Mouse (Mus musculus): ENCODE measurements around the gene Wdr81.

Gene Wdr81

GRCm38 (mm10) chr11:75438194-75438593 lies 16.3 kb downstream of the Wdr81 start:
- in situ Hi-C loops (cut with MboI, MseI): no loop called here

DNA sequence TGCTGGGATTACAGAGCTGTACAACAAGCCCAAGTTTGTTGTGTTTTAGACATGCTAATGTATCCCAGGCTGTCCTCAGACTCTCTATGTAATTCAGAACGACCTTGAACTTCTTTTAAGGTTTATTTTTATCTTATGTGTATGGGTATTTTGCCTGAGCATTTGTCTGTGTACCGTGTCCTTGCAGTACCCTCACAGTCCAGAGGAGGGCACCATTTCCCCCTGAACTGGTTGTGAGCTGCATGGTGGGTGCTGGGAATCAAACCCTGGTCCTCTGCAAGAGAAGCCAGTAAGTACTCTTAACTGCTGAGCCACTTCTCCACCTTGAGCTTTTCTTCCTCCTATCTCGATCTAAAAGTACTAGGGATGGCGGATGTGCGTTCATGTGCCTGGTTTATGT lies 20.4 kb downstream of the Wdr81 start:
- in situ Hi-C loops (cut with MboI, MseI): no loop called here

GRCm38 (mm10) chr11:75431307-75431706 lies 23.2 kb downstream of the Wdr81 start:
- in situ Hi-C loops (cut with MboI, MseI): no loop called here

GRCm38 (mm10) chr11:75429019-75429705 lies 25.4 kb downstream of the Wdr81 start:
- in situ Hi-C loops (cut with MboI, MseI): no loop called here

GRCm38 (mm10) chr11:75424459-75424858 lies 30.1 kb downstream of the Wdr81 start:
- in situ Hi-C loops (cut with MboI, MseI): no loop called here

- in situ Hi-C loops (cut with MboI, MseI): no loop called here
These were observed 30.5 kb downstream of the Wdr81 start for GRCm38 (mm10) chr11:75424033-75424432.

GRCm38 (mm10) chr11:75423091-75423490 lies 31.4 kb downstream of the Wdr81 start:
- in situ Hi-C loops (cut with MboI, MseI): no loop called here

DNA sequence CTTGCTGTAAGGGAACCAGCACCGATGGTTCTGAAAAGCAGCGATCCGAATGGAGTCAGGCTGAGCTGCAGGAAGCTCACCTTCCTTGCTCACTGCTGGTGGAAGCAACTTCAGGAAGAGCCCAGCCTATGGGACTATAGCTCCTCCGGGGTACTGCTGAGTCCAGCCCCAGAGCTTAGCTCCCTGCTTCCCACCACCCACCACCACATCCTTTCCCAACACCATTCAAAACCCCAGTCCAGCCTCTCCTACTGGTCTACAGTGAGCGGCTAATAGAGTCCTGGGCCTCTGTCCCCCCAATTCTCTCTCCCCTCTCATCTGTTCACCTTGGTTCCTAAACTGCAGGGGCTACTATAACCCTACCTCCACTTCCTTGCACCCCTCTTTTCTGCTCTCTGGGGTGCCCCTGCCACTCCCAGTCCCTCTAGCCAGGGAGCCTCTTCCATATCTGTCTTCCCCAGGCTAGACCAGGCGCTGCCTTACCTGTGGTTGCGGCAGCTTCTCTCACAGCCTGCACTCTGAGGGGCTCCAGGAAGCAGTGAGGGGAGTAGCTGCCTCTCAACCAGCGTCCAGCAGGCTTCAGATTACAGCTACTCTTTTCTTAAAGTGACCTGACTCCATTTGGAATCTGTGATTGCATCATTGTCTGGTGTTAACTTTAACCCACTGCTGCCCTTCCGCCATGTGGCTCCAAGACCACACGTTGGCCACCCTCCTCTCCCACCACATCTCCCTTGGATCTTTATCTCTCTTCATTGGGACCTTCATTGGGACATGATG lies 32.3 kb downstream of the Wdr81 start, which contains the start of gene Serpinf1:
Gene Serpinf1 (minus strand): TSS at position 689 of the 780 bp plus-strand sequence.
- in situ Hi-C loops (cut with MboI, MseI): no loop called here

GRCm38 (mm10) chr11:75421375-75422012 lies 33.0 kb downstream of the Wdr81 start:
- in situ Hi-C loops (cut with MboI, MseI): no loop called here

DNA sequence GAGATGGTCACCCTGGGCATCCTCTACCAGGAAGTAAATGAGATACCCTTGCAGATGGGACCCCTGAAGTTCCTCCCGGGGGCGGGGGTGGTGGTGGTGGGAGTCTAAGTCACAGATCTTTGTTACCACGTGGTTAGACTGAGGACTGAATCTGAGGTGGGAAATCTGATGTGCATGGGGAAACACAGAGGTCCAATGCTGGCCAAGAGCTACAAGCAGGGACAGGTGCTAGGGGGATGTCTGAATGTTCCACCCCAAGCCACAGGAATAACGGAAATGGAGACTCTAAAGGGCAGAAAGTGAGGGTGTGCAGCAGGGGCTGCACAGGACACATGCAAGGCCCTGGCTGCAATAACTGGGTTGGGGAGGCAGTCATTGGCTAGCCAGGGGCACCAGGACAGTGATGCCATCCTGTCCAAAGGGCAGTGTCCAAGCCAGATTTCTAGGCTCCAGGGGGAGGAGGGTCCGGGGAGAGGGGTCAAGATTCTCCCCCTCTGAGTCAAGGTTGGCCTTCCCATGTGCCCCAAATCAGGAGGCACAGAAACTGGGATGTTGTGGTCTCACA lies 33.6 kb downstream of the Wdr81 start:
- in situ Hi-C loops (cut with MboI, MseI): no loop called here

- in situ Hi-C loops (cut with MboI, MseI): no loop called here
These were observed 34.5 kb downstream of the Wdr81 start for GRCm38 (mm10) chr11:75420037-75420436.

GRCm38 (mm10) chr11:75415994-75416393 lies 38.5 kb downstream of the Wdr81 start:
- in situ Hi-C loops (cut with MboI, MseI): no loop called here

- in situ Hi-C loops (cut with MboI, MseI): no loop called here
These were observed 39.4 kb downstream of the Wdr81 start for GRCm38 (mm10) chr11:75415096-75415495.

DNA sequence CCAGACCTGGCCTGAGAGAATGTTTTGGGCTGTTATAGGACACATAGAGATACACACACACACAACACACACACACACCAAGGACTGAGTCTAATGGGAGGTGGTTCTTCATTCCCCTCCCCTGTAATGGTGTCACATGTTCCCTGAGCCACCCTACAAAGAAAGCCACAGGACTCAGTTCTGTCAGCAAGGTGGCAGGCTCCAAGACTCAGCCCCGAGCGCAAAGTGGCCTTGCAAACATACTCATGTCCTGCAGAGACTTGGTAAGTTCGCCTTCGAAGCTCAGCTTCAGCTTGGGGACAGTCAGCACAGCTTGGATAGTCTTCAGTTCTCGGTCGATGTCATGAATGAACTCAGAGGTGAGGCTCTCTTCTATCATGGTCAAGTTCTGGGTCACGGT lies 43.9 kb downstream of the Wdr81 start:
- in situ Hi-C loops (cut with MboI, MseI): no loop called here

- in situ Hi-C loops (cut with MboI, MseI): no loop called here
These were observed 44.6 kb downstream of the Wdr81 start for GRCm38 (mm10) chr11:75409679-75410575.

GRCm38 (mm10) chr11:75406865-75407264 lies 47.7 kb downstream of the Wdr81 start:
- in situ Hi-C loops (cut with MboI, MseI): no loop called here

GRCm38 (mm10) chr11:75406104-75406503 lies 48.4 kb downstream of the Wdr81 start:
- in situ Hi-C loops (cut with MboI, MseI): no loop called here

DNA sequence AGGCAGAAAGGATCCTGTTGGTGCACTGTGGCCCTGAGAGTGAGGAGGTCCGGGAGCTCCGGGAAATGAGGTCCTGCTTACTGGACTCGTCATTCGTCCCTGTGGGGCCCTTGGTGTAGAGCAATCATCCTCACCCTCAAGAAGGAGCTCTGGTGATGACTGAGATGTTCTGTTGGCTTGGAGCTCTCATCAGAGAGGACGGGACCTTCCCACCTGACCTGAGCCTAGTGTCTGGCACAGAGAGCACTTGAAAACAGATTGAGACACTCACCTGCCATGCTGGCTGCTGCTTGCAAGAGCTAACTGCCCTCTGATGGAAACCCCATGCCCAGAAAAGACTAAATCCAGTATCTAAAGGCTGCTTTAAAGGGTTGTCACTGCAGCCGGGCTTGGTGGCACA lies 49.7 kb downstream of the Wdr81 start:
- in situ Hi-C loops (cut with MboI, MseI): no loop called here

GRCm38 (mm10) chr11:75403301-75404052 lies 51.0 kb downstream of the Wdr81 start:
- in situ Hi-C loops (cut with MboI, MseI): no loop called here

GRCm38 (mm10) chr11:75402271-75402690 lies 52.2 kb downstream of the Wdr81 start:
- in situ Hi-C loops (cut with MboI, MseI): no loop called here
